Mouse (Mus musculus): Measurements from ENCODE around the gene Sarnp. TPM values are rescaled to one million over a fixed set of nuclear protein-coding genes. Genes with fewer than 3 reads are reported as not detected.

The Sarnp gene
- total RNA-seq, 4 experiments from 2014 or later = 29.7 to 35.2 (median 31.2) TPM

- no peak for DNase-seq (ENCODE audit: low spot score in 2 of 2)
Observed at GRCm38 (mm10) chr10:128913696-128914095, 96.6 kb downstream of the Sarnp start.

GRCm38 (mm10) chr10:128915550-128915949 is 98.4 kb downstream of the Sarnp start:
- no peak for DNase-seq (ENCODE audit: low spot score in 2 of 2)

GRCm38 (mm10) chr10:128916665-128917064 is 99.5 kb downstream of the Sarnp start:
- DNase-seq (ENCODE audit: low spot score in 2 of 2) = no peak

GRCm38 (mm10) chr10:128917400-128917799 is 100.3 kb downstream of the Sarnp start:
- DNase-seq (ENCODE audit: low spot score in 2 of 2) = no peak

GRCm38 (mm10) chr10:128918246-128918645 is 101.1 kb downstream of the Sarnp start:
- peak in 1 of 2 experiments; percentile 58 for DNase-seq (ENCODE audit: low spot score in 2 of 2)

- peak in 1 of 2 experiments; percentile 42 for DNase-seq (ENCODE audit: low spot score in 2 of 2)
Observed at GRCm38 (mm10) chr10:128919203-128919631, 102.1 kb downstream of the Sarnp start.

GRCm38 (mm10) chr10:128919966-128920365 is 102.8 kb downstream of the Sarnp start:
- no peak for DNase-seq (ENCODE audit: low spot score in 2 of 2)

GRCm38 (mm10) chr10:128920736-128921161 is 103.6 kb downstream of the Sarnp start:
- no peak for DNase-seq (ENCODE audit: low spot score in 2 of 2)

- no peak for DNase-seq (ENCODE audit: low spot score in 2 of 2)
Observed at GRCm38 (mm10) chr10:128921251-128921650, 104.1 kb downstream of the Sarnp start.

- DNase-seq (ENCODE audit: low spot score in 2 of 2) = no peak
Observed at GRCm38 (mm10) chr10:128921883-128922821, 105.0 kb downstream of the Sarnp start.

- no peak for DNase-seq (ENCODE audit: low spot score in 2 of 2)
Observed at GRCm38 (mm10) chr10:128922822-128923012, 105.6 kb downstream of the Sarnp start, which contains the start of gene Rdh5. Rdh5 (minus strand) TSS chr10:128922888.

- DNase-seq (ENCODE audit: low spot score in 2 of 2) = peak; percentile 84 to 93
Observed at GRCm38 (mm10) chr10:128923013-128923691, 106.0 kb downstream of the Sarnp start.

- no peak for DNase-seq (ENCODE audit: low spot score in 2 of 2)
Observed at GRCm38 (mm10) chr10:128923935-128924334, 106.8 kb downstream of the Sarnp start, which contains the start of gene Bloc1s1. Bloc1s1 (minus strand) TSS chr10:128924035.

Other genes starting within 250 kb of the Sarnp start
- gene Erbb3, start 227.7 kb upstream of the Sarnp start, total RNA-seq (2022) = 1 to 10 TPM; 7.8 to 8.3 (median 8.2) TPM
- 100 to 1,000 TPM; 129 to 288 (median 207) TPM for gene Rps26, start 190.6 kb upstream of the Sarnp start, total RNA-seq (2022)
- 10 to 100 TPM; 12.0 to 15.9 (median 13.8) TPM for gene Ikzf4, start 171.3 kb upstream of the Sarnp start, total RNA-seq (2022)
- gene Suox, start 143.3 kb upstream of the Sarnp start, total RNA-seq (2022) = 10 to 100 TPM; 12.7 to 14.6 (median 14.0) TPM
- gene Rab5b, start 121.1 kb upstream of the Sarnp start, total RNA-seq (2022) = 100 to 1,000 TPM; 131 to 143 (median 135) TPM
- under 1 TPM; 0.40 to 0.98 (median 0.59) TPM for gene Pmel, start 113.1 kb upstream of the Sarnp start, total RNA-seq (2022)
- 1 to 10 TPM; 2.5 to 5.9 (median 3.8) TPM for gene Cdk2, start 112.3 kb upstream of the Sarnp start, total RNA-seq (2022)
- gene Dgka, start 72.5 kb upstream of the Sarnp start, total RNA-seq (2022) = 10 to 100 TPM in 1 of 4 experiments, 1 to 10 TPM in 3; 9.0 to 10.5 (median 9.6) TPM
- 10 to 100 TPM; 28.6 to 31.6 (median 30.2) TPM for gene Pym1, start 69.4 kb upstream of the Sarnp start, total RNA-seq (2022)
- 1 to 10 TPM in 1 of 4 experiments, under 1 TPM in 3; 0.59 to 1.8 (median 0.85) TPM for gene Mmp19, start 26.4 kb upstream of the Sarnp start, total RNA-seq (2022)
- 10 to 100 TPM; 62.4 to 73.2 (median 65.8) TPM for gene Dnajc14, start 13.3 kb upstream of the Sarnp start, total RNA-seq (2022)
- 10 to 100 TPM; 10.5 to 12.0 (median 11.4) TPM for gene Tmem198b, start 13.0 kb upstream of the Sarnp start, total RNA-seq (2022)
- gene Ormdl2, start 4.3 kb downstream of the Sarnp start, total RNA-seq (2022) = 1 to 10 TPM; 6.5 to 8.7 (median 7.8) TPM
- gene Gdf11, start 74.4 kb downstream of the Sarnp start, total RNA-seq (2022) = 10 to 100 TPM; 13.3 to 15.2 (median 13.9) TPM
- 100 to 1,000 TPM in 2 of 4 experiments, 10 to 100 TPM in 2; 67.2 to 139 (median 94.1) TPM for gene Cd63, start 83.7 kb downstream of the Sarnp start, total RNA-seq (2022)
- gene Rdh5, start 105.6 kb downstream of the Sarnp start, total RNA-seq (2022) = 10 to 100 TPM in 2 of 4 experiments, 1 to 10 TPM in 2; 5.0 to 12.3 (median 8.9) TPM
- gene Bloc1s1, start 106.7 kb downstream of the Sarnp start, total RNA-seq (2022) = 100 to 1,000 TPM in 1 of 4 experiments, 10 to 100 TPM in 3; 83.3 to 106 (median 89.5) TPM
- 10 to 100 TPM; 12.6 to 15.5 (median 13.9) TPM for gene Itga7, start 116.5 kb downstream of the Sarnp start, total RNA-seq (2022)
- not detected for gene Mettl7b, start 143.7 kb downstream of the Sarnp start, total RNA-seq (2022)
- not detected for gene Olfr9, start 172.1 kb downstream of the Sarnp start, total RNA-seq (2022)
- gene Olfr763, start 193.5 kb downstream of the Sarnp start, total RNA-seq (2022) = not detected
- not detected for gene Olfr764-ps1, start 222.6 kb downstream of the Sarnp start, total RNA-seq (2022)
- gene Olfr765, start 232.7 kb downstream of the Sarnp start, total RNA-seq (2022) = not detected